Mouse (Mus musculus): Measurements from ENCODE around the gene Prkacb.

DNA sequence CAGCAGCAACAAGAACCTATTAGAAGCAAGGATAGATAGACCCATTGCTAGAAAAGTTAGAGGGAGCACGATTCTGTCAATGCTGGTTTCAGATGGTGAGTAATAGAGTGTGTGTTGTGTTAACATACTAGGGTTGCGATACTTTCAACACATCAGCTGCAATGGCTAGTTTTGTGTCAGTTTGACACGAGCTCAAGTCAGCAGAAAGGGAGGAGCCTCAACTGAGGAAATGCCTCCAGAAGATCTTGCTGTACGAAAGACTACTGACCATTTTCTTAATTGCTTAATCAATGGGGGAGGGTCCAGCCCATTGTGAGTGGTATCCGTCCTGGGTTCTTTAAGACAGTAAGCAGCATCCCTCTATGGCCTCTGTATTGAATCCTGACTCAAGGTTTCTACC is 120.2 kb downstream of the Prkacb start:
- TF ChIP-seq CTCF (IDR thresholded peaks at IDR 0.05; ENCODE audit: extremely low read depth, insufficient read depth, insufficient read length, insufficient replicate concordance) (no peak), POLR2A (IDR thresholded peaks at IDR 0.05; ENCODE audit: low read depth, low read length) (no peak)

All from spleen, adult 2 months (tissue).